Mouse (Mus musculus): ENCODE results near the gene Kcnj14. TPM values are rescaled to one million over a fixed set of nuclear protein-coding genes. Genes with fewer than 3 reads are reported as not detected.
A peak's percentile ranks its signal among the peaks of the same experiment; 100 is the strongest.

The Kcnj14 gene
- polyA plus RNA-seq, 1 experiment from 2014 or later, result 1.7 TPM

- peak within 1 kb of the TSS; percentile 75 for H3K4me2 ChIP-seq (replicated peaks)
- H3K36me3 ChIP-seq, result peaks cover 31% of the 10 kb centered on the region
- peaks cover 31% of the 10 kb centered on the region for H3K4me1 ChIP-seq
- H3K27me3 ChIP-seq, result peaks cover 47% of the 10 kb centered on the region
- WGBS, result under 1% methylated on average over 35 of the region's 35 CpGs
- H3K9me3 ChIP-seq (replicated peaks), result no peaks in the 10 kb centered on the region
- no peak within 1 kb of the TSS; the same call in 1 of the 2 replicates for H3K27ac ChIP-seq (replicated peaks)
- H3K9ac ChIP-seq, result peak within 1 kb of the TSS; percentile 79
- H3K4me3 ChIP-seq (replicated peaks), result peak within 1 kb of the TSS; percentile 94
- peak; percentile 86 for ATAC-seq (ENCODE audit: insufficient number of reproducible peaks, low FRiP score, low TSS enrichment, low read depth)
Observed at GRCm38 (mm10) chr7:45830427-45831127, 6.0 kb upstream of the Kcnj14 start, which contains the start of gene Grwd1. Gene Grwd1 (minus strand): TSS chr7:45830944.

- H3K9ac ChIP-seq, result no peak overlapping the region
- H3K4me2 ChIP-seq (replicated peaks), result no peak overlapping the region
- no peak overlapping the region for H3K4me3 ChIP-seq (replicated peaks)
- H3K27ac ChIP-seq (replicated peaks), result no peak overlapping the region
- WGBS, result 93% methylated on average over 7 of the region's 7 CpGs
- no peak for ATAC-seq (ENCODE audit: insufficient number of reproducible peaks, low FRiP score, low TSS enrichment, low read depth)
- H3K4me1 ChIP-seq, result peaks cover 13% of the 10 kb centered on the region
- peaks cover 61% of the 10 kb centered on the region for H3K36me3 ChIP-seq
- no peaks in the 10 kb centered on the region for H3K9me3 ChIP-seq (replicated peaks)
- peaks cover 7% of the 10 kb centered on the region for H3K27me3 ChIP-seq
Observed at GRCm38 (mm10) chr7:45826631-45827030, 2.0 kb upstream of the Kcnj14 start.

GRCm38 (mm10) chr7:45820913-45821312 is 3.7 kb downstream of the Kcnj14 start:
- no peak for ATAC-seq (ENCODE audit: insufficient number of reproducible peaks, low FRiP score, low TSS enrichment, low read depth)
- Histone ChIP-seq H3K4me2 (replicated peaks) (no peak overlapping the region), H3K9ac (no peak overlapping the region), H3K4me3 (replicated peaks) (no peak overlapping the region), H3K36me3 (peaks cover 34% of the 10 kb centered on the region), H3K27ac (replicated peaks) (no peak overlapping the region), H3K27me3 (0 out of 2 replicates have a peak, but pooled peaks cover 4% of the 10 kb centered on the region), H3K4me1 (peaks cover 3% of the 10 kb centered on the region; the same call in 1 of the 2 replicates), H3K9me3 (replicated peaks) (no peaks in the 10 kb centered on the region)

- H3K4me3 ChIP-seq (replicated peaks), result peak overlapping the region; percentile 24; the same call in 1 of the 2 replicates
- no peak for ATAC-seq (ENCODE audit: insufficient number of reproducible peaks, low FRiP score, low TSS enrichment, low read depth)
- peak overlapping the region; percentile 40 for H3K4me2 ChIP-seq (replicated peaks)
- no peak overlapping the region for H3K9ac ChIP-seq
- no peaks in the 10 kb centered on the region for H3K9me3 ChIP-seq (replicated peaks)
- H3K27ac ChIP-seq (replicated peaks), result no peak overlapping the region
- H3K4me1 ChIP-seq, result peaks cover 11% of the 10 kb centered on the region
- H3K36me3 ChIP-seq, result peaks cover 23% of the 10 kb centered on the region
- 8% methylated on average over 25 of the region's 25 CpGs for WGBS
- 0 out of 2 replicates have a peak, but pooled peaks cover 4% of the 10 kb centered on the region for H3K27me3 ChIP-seq
Observed at GRCm38 (mm10) chr7:45819843-45820242, 4.7 kb downstream of the Kcnj14 start.

- no peak overlapping the region for H3K4me3 ChIP-seq (replicated peaks)
- H3K9me3 ChIP-seq (replicated peaks), result no peaks in the 10 kb centered on the region
- peaks cover 25% of the 10 kb centered on the region for H3K4me1 ChIP-seq
- ATAC-seq (ENCODE audit: insufficient number of reproducible peaks, low FRiP score, low TSS enrichment, low read depth), result no peak
- 0 out of 2 replicates have a peak, but pooled peaks cover 4% of the 10 kb centered on the region for H3K27me3 ChIP-seq
- no peak overlapping the region for H3K4me2 ChIP-seq (replicated peaks)
- H3K36me3 ChIP-seq, result peaks cover 19% of the 10 kb centered on the region
- WGBS, result 48% methylated on average over 2 of the region's 2 CpGs
- no peak overlapping the region; the same call in 1 of the 2 replicates for H3K9ac ChIP-seq
- H3K27ac ChIP-seq (replicated peaks), result no peak overlapping the region
Observed at GRCm38 (mm10) chr7:45815984-45816351, 8.6 kb downstream of the Kcnj14 start.

GRCm38 (mm10) chr7:45815323-45815983 is 9.1 kb downstream of the Kcnj14 start:
- ATAC-seq (ENCODE audit: insufficient number of reproducible peaks, low FRiP score, low TSS enrichment, low read depth), result no peak
- 0 out of 2 replicates have a peak overlapping the region, but pooled peaks have one; percentile 2 for H3K27ac ChIP-seq (replicated peaks)
- peaks cover 24% of the 10 kb centered on the region for H3K36me3 ChIP-seq
- peak overlapping the region; percentile 52; the same call in 1 of the 2 replicates for H3K4me2 ChIP-seq (replicated peaks)
- WGBS, result 37% methylated on average over 10 of the region's 10 CpGs
- no peaks in the 10 kb centered on the region for H3K9me3 ChIP-seq (replicated peaks)
- peak overlapping the region; percentile 38; the same call in 1 of the 2 replicates for H3K4me3 ChIP-seq (replicated peaks)
- H3K4me1 ChIP-seq, result peaks cover 25% of the 10 kb centered on the region
- 0 out of 2 replicates have a peak, but pooled peaks cover 4% of the 10 kb centered on the region for H3K27me3 ChIP-seq
- peak overlapping the region; percentile 9; the same call in 1 of the 2 replicates for H3K9ac ChIP-seq

GRCm38 (mm10) chr7:45814841-45815240 is 9.7 kb downstream of the Kcnj14 start:
- H3K9ac ChIP-seq, result no peak overlapping the region
- peak overlapping the region; percentile 38 for H3K4me3 ChIP-seq (replicated peaks)
- ATAC-seq (ENCODE audit: insufficient number of reproducible peaks, low FRiP score, low TSS enrichment, low read depth), result no peak
- H3K4me2 ChIP-seq (replicated peaks), result peak overlapping the region; percentile 52
- 4% methylated on average over 5 of the region's 5 CpGs for WGBS
- H3K27ac ChIP-seq (replicated peaks), result 0 out of 2 replicates have a peak overlapping the region, but pooled peaks have one; percentile 2
- peaks cover 30% of the 10 kb centered on the region for H3K36me3 ChIP-seq
- H3K4me1 ChIP-seq, result peaks cover 23% of the 10 kb centered on the region
- no peaks in the 10 kb centered on the region for H3K9me3 ChIP-seq (replicated peaks)
- H3K27me3 ChIP-seq, result 0 out of 2 replicates have a peak, but pooled peaks cover 4% of the 10 kb centered on the region

- peaks cover 38% of the 10 kb centered on the region for H3K36me3 ChIP-seq
- peak within 1 kb of the TSS; percentile 99 for H3K27ac ChIP-seq (replicated peaks)
- under 1% methylated on average over 92 of the region's 92 CpGs for WGBS
- peaks cover 22% of the 10 kb centered on the region for H3K4me1 ChIP-seq
- peak; percentile 98 for ATAC-seq (ENCODE audit: insufficient number of reproducible peaks, low FRiP score, low TSS enrichment, low read depth)
- H3K4me3 ChIP-seq (replicated peaks), result peak within 1 kb of the TSS; percentile 96
- peak within 1 kb of the TSS; percentile 71 for H3K4me2 ChIP-seq (replicated peaks)
- no peaks in the 10 kb centered on the region for H3K9me3 ChIP-seq (replicated peaks)
- peak within 1 kb of the TSS; percentile 100 for H3K9ac ChIP-seq
- H3K27me3 ChIP-seq, result 0 out of 2 replicates have a peak, but pooled peaks cover 3% of the 10 kb centered on the region
Observed at GRCm38 (mm10) chr7:45813787-45814779, 10.5 kb downstream of the Kcnj14 start, which contains the start of gene Cyth2. Gene Cyth2 (minus strand): TSS chr7:45814581.

- peaks cover 49% of the 10 kb centered on the region for H3K36me3 ChIP-seq
- ATAC-seq (ENCODE audit: insufficient number of reproducible peaks, low FRiP score, low TSS enrichment, low read depth), result no peak
- H3K9me3 ChIP-seq (replicated peaks), result no peaks in the 10 kb centered on the region
- peaks cover 29% of the 10 kb centered on the region for H3K4me1 ChIP-seq
- no peaks in the 10 kb centered on the region for H3K27me3 ChIP-seq
- 73% methylated on average over 8 of the region's 8 CpGs for WGBS
- peak overlapping the region; percentile 96 for H3K4me3 ChIP-seq (replicated peaks)
- peak overlapping the region; percentile 71 for H3K4me2 ChIP-seq (replicated peaks)
- H3K27ac ChIP-seq (replicated peaks), result 0 out of 2 replicates have a peak overlapping the region, but pooled peaks have one; percentile 99
- peak overlapping the region; percentile 100 for H3K9ac ChIP-seq
Observed at GRCm38 (mm10) chr7:45812921-45813320, 11.7 kb downstream of the Kcnj14 start.

GRCm38 (mm10) chr7:45809276-45810075 is 15.1 kb downstream of the Kcnj14 start:
- H3K4me3 ChIP-seq (replicated peaks), result no peak overlapping the region
- no peaks in the 10 kb centered on the region for H3K9me3 ChIP-seq (replicated peaks)
- H3K27ac ChIP-seq (replicated peaks), result no peak overlapping the region
- H3K4me2 ChIP-seq (replicated peaks), result no peak overlapping the region
- no peak for ATAC-seq (ENCODE audit: insufficient number of reproducible peaks, low FRiP score, low TSS enrichment, low read depth)
- no peaks in the 10 kb centered on the region for H3K27me3 ChIP-seq
- peaks cover 68% of the 10 kb centered on the region for H3K36me3 ChIP-seq
- no peak overlapping the region for H3K9ac ChIP-seq
- H3K4me1 ChIP-seq, result peaks cover 19% of the 10 kb centered on the region
- WGBS, result 86% methylated on average over 14 of the region's 14 CpGs
